Mouse (Mus musculus): ENCODE results near the gene Timp1. TPM values are rescaled to one million over a fixed set of nuclear protein-coding genes. Genes with fewer than 3 reads are reported as not detected.

Gene Timp1
- polyA plus RNA-seq, 1 experiment from 2014 or later, result 2.2 TPM

- WGBS, result 82% methylated on average over 9 of the region's 9 CpGs
These were observed 6.5 kb upstream of the Timp1 start for GRCm38 (mm10) chrX:20863161-20864101.

GRCm38 (mm10) chrX:20868091-20868490 lies 1.9 kb upstream of the Timp1 start:
- ATAC-seq, result no peak
- Histone ChIP-seq H3K4me3 (ENCODE audit: low read depth, low read length) (no peak overlapping the region), H3K27ac (ENCODE audit: low read length) (no peak overlapping the region), H3K9ac (ENCODE audit: low read depth, low read length) (no peak overlapping the region), H3K4me2 (ENCODE audit: low read length) (no peak overlapping the region), H3K9me3 (replicated peaks; ENCODE audit: control insufficient read depth, low read length, poor library complexity, severe bottlenecking) (0 out of 2 replicates have a peak, but pooled peaks cover 2% of the 10 kb centered on the region), H3K4me1 (ENCODE audit: control insufficient read depth, insufficient read depth, low read length) (no peaks in the 10 kb centered on the region), H3K27me3 (ENCODE audit: control insufficient read depth, insufficient read depth, low read depth, low read length) (no peaks in the 10 kb centered on the region), H3K36me3 (ENCODE audit: control insufficient read depth, insufficient read depth, low read length) (peaks cover 3% of the 10 kb centered on the region; the same call in 1 of the 2 replicates)
- WGBS, result 82% methylated on average over 4 of the region's 4 CpGs

More at GRCm38 (mm10) chrX:20863161-20864101, 6.5 kb upstream of the Timp1 start:
- ATAC-seq, result no peak
- no peak overlapping the region for H3K4me3 ChIP-seq (ENCODE audit: low read depth, low read length)
- no peaks in the 10 kb centered on the region for H3K27me3 ChIP-seq (ENCODE audit: control insufficient read depth, insufficient read depth, low read depth, low read length)
- H3K9ac ChIP-seq (ENCODE audit: low read depth, low read length), result no peak overlapping the region
- H3K4me2 ChIP-seq (ENCODE audit: low read length), result no peak overlapping the region
- peaks cover 7% of the 10 kb centered on the region; the same call in 1 of the 2 replicates for H3K36me3 ChIP-seq (ENCODE audit: control insufficient read depth, insufficient read depth, low read length)
- no peak overlapping the region for H3K27ac ChIP-seq (ENCODE audit: low read length)
- H3K9me3 ChIP-seq (replicated peaks; ENCODE audit: control insufficient read depth, low read length, poor library complexity, severe bottlenecking), result no peaks in the 10 kb centered on the region
- no peaks in the 10 kb centered on the region for H3K4me1 ChIP-seq (ENCODE audit: control insufficient read depth, insufficient read depth, low read length)

GRCm38 (mm10) chrX:20869203-20869602 lies 763 bp upstream of the Timp1 start:
- Histone ChIP-seq H3K4me3 (ENCODE audit: low read depth, low read length) (no peak overlapping the region), H3K36me3 (ENCODE audit: control insufficient read depth, insufficient read depth, low read length) (peaks cover 2% of the 10 kb centered on the region; the same call in 1 of the 2 replicates), H3K27me3 (ENCODE audit: control insufficient read depth, insufficient read depth, low read depth, low read length) (no peaks in the 10 kb centered on the region), H3K9ac (ENCODE audit: low read depth, low read length) (no peak overlapping the region), H3K9me3 (replicated peaks; ENCODE audit: control insufficient read depth, low read length, poor library complexity, severe bottlenecking) (0 out of 2 replicates have a peak, but pooled peaks cover 3% of the 10 kb centered on the region), H3K4me1 (ENCODE audit: control insufficient read depth, insufficient read depth, low read length) (no peaks in the 10 kb centered on the region), H3K4me2 (ENCODE audit: low read length) (no peak overlapping the region), H3K27ac (ENCODE audit: low read length) (no peak overlapping the region)
- WGBS, result 68% methylated on average over 1 of the region's 1 CpGs
- ATAC-seq, result no peak

GRCm38 (mm10) chrX:20872928-20873500 lies 3.0 kb downstream of the Timp1 start:
- no peak overlapping the region for H3K4me2 ChIP-seq (ENCODE audit: low read length)
- H3K9ac ChIP-seq (ENCODE audit: low read depth, low read length), result no peak overlapping the region
- H3K9me3 ChIP-seq (replicated peaks; ENCODE audit: control insufficient read depth, low read length, poor library complexity, severe bottlenecking), result 0 out of 2 replicates have a peak, but pooled peaks cover 3% of the 10 kb centered on the region
- H3K36me3 ChIP-seq (ENCODE audit: control insufficient read depth, insufficient read depth, low read length), result no peaks in the 10 kb centered on the region
- ATAC-seq, result no peak
- H3K4me3 ChIP-seq (ENCODE audit: low read depth, low read length), result no peak overlapping the region
- H3K4me1 ChIP-seq (ENCODE audit: control insufficient read depth, insufficient read depth, low read length), result no peaks in the 10 kb centered on the region
- no peak overlapping the region for H3K27ac ChIP-seq (ENCODE audit: low read length)
- 40% methylated on average over 11 of the region's 11 CpGs for WGBS
- no peaks in the 10 kb centered on the region for H3K27me3 ChIP-seq (ENCODE audit: control insufficient read depth, insufficient read depth, low read depth, low read length)

- Histone ChIP-seq H3K36me3 (ENCODE audit: control insufficient read depth, insufficient read depth, low read length) (peaks cover 3% of the 10 kb centered on the region; the same call in 1 of the 2 replicates), H3K4me3 (ENCODE audit: low read depth, low read length) (no peak overlapping the region), H3K27ac (ENCODE audit: low read length) (no peak overlapping the region), H3K9ac (ENCODE audit: low read depth, low read length) (no peak overlapping the region), H3K4me1 (ENCODE audit: control insufficient read depth, insufficient read depth, low read length) (no peaks in the 10 kb centered on the region), H3K9me3 (replicated peaks; ENCODE audit: control insufficient read depth, low read length, poor library complexity, severe bottlenecking) (0 out of 2 replicates have a peak, but pooled peaks cover 3% of the 10 kb centered on the region), H3K27me3 (ENCODE audit: control insufficient read depth, insufficient read depth, low read depth, low read length) (no peaks in the 10 kb centered on the region), H3K4me2 (ENCODE audit: low read length) (no peak overlapping the region)
- WGBS, result 27% methylated on average over 3 of the region's 3 CpGs
- ATAC-seq, result no peak
These were observed 5.3 kb downstream of the Timp1 start for GRCm38 (mm10) chrX:20875241-20875640.

GRCm38 (mm10) chrX:20910074-20910473 lies 40.1 kb downstream of the Timp1 start:
- 48% methylated on average over 3 of the region's 3 CpGs for WGBS
- ATAC-seq, result no peak
- H3K9ac ChIP-seq (ENCODE audit: low read depth, low read length), result no peak overlapping the region
- no peak overlapping the region for H3K4me3 ChIP-seq (ENCODE audit: low read depth, low read length)
- no peaks in the 10 kb centered on the region for H3K9me3 ChIP-seq (replicated peaks; ENCODE audit: control insufficient read depth, low read length, poor library complexity, severe bottlenecking)
- H3K27ac ChIP-seq (ENCODE audit: low read length), result no peak overlapping the region
- H3K36me3 ChIP-seq (ENCODE audit: control insufficient read depth, insufficient read depth, low read length), result no peaks in the 10 kb centered on the region
- H3K27me3 ChIP-seq (ENCODE audit: control insufficient read depth, insufficient read depth, low read depth, low read length), result no peaks in the 10 kb centered on the region
- no peaks in the 10 kb centered on the region for H3K4me1 ChIP-seq (ENCODE audit: control insufficient read depth, insufficient read depth, low read length)
- H3K4me2 ChIP-seq (ENCODE audit: low read length), result no peak overlapping the region

- no peak for ATAC-seq
- Histone ChIP-seq H3K4me3 (ENCODE audit: low read depth, low read length) (no peak overlapping the region), H3K27ac (ENCODE audit: low read length) (no peak overlapping the region), H3K36me3 (ENCODE audit: control insufficient read depth, insufficient read depth, low read length) (peaks cover 4% of the 10 kb centered on the region; the same call in 1 of the 2 replicates), H3K9ac (ENCODE audit: low read depth, low read length) (no peak overlapping the region), H3K4me1 (ENCODE audit: control insufficient read depth, insufficient read depth, low read length) (peaks cover 8% of the 10 kb centered on the region), H3K9me3 (replicated peaks; ENCODE audit: control insufficient read depth, low read length, poor library complexity, severe bottlenecking) (no peaks in the 10 kb centered on the region), H3K27me3 (ENCODE audit: control insufficient read depth, insufficient read depth, low read depth, low read length) (no peaks in the 10 kb centered on the region), H3K4me2 (ENCODE audit: low read length) (no peak overlapping the region)
- 84% methylated on average over 6 of the region's 6 CpGs for WGBS
These were observed 43.8 kb downstream of the Timp1 start for GRCm38 (mm10) chrX:20913726-20914125.

- ATAC-seq, result no peak
- H3K27ac ChIP-seq (ENCODE audit: low read length), result no peak overlapping the region
- H3K4me1 ChIP-seq (ENCODE audit: control insufficient read depth, insufficient read depth, low read length), result peaks cover 11% of the 10 kb centered on the region
- no peak overlapping the region for H3K9ac ChIP-seq (ENCODE audit: low read depth, low read length)
- peaks cover 4% of the 10 kb centered on the region; the same call in 1 of the 2 replicates for H3K36me3 ChIP-seq (ENCODE audit: control insufficient read depth, insufficient read depth, low read length)
- no peaks in the 10 kb centered on the region for H3K9me3 ChIP-seq (replicated peaks; ENCODE audit: control insufficient read depth, low read length, poor library complexity, severe bottlenecking)
- H3K4me2 ChIP-seq (ENCODE audit: low read length), result no peak overlapping the region
- H3K27me3 ChIP-seq (ENCODE audit: control insufficient read depth, insufficient read depth, low read depth, low read length), result no peaks in the 10 kb centered on the region
- H3K4me3 ChIP-seq (ENCODE audit: low read depth, low read length), result no peak overlapping the region
These were observed 45.1 kb downstream of the Timp1 start for GRCm38 (mm10) chrX:20915075-20915474.

Data from midbrain, embryonic 16.5 days (tissue).